Mouse (Mus musculus) lung, postnatal 25 days (tissue): ENCODE measurements around the gene Bmp6.

Source experiments
- DNase-seq: peaks from one replicate; pipeline ENCODE4 v3.0.0; 2022; ENCODE audit warnings: low spot score

The Bmp6 gene

GRCm38 (mm10) chr13:38353420-38354255 lies 8.7 kb downstream of the Bmp6 start:
- DNase-seq, result peak; percentile 37

- no peak for DNase-seq
These were observed 9.4 kb downstream of the Bmp6 start for GRCm38 (mm10) chr13:38354284-38354683.

- no peak for DNase-seq
These were observed 14.1 kb downstream of the Bmp6 start for GRCm38 (mm10) chr13:38359045-38359444.

- no peak for DNase-seq
These were observed 17.8 kb downstream of the Bmp6 start for GRCm38 (mm10) chr13:38362751-38363150.

DNA sequence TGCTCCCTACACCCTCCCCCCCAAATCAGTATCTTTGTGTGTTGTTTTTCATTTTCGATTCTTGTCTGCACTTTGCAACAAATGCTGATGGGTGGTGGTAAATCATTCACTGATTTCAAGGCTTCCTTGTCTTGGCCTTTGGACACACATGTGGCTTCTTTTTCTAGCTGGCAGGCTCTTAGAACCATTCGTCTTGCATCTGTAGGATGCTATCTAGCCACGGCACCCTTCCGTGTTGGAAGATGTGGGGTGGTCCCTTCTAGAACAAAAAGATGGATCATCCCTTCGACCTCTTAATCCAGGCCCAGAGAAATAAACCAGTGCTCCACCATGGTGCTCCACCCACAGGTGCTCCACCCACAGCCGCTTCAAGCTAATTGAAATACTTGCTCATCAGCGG lies 19.0 kb downstream of the Bmp6 start:
- no peak for DNase-seq

DNA sequence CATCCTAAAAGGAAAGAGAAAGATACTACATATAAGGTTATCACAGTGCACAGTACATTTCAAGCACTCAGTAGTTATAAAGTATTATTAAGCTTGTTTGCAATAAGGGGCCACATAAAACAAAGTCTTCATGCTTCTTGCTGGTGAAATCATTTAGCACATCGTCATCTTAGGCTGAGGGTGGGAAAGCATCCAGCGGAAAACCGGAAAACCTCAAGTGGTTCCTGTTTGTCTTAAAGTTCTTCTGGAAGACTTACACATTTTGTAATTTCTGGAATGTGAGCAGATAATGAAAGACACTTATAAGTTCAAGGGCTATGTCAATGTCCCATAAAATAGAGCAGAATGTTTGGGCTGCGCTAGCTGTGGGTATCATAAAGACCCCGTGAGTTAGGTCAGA lies 24.7 kb downstream of the Bmp6 start:
- no peak for DNase-seq

GRCm38 (mm10) chr13:38376071-38376470 lies 31.2 kb downstream of the Bmp6 start:
- DNase-seq, result no peak

DNA sequence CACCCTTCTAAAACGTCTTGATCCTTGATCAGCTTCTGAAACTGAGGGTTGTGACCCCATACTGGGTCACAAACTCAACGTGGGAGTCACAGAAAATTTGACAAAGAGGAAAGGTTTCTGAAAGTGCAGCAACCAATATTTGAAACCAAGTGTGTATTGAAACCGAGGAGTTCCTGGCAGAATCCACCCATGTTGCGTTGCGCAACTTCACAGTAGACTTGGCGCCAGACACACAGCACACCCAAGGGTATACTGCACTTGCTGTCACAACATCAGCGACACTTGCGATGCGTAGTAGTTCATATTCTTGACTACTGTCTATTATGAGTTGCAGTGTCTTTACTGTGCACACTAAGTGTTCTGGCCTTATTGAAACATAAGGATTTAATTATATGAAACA lies 32.4 kb downstream of the Bmp6 start:
- no peak for DNase-seq

DNA sequence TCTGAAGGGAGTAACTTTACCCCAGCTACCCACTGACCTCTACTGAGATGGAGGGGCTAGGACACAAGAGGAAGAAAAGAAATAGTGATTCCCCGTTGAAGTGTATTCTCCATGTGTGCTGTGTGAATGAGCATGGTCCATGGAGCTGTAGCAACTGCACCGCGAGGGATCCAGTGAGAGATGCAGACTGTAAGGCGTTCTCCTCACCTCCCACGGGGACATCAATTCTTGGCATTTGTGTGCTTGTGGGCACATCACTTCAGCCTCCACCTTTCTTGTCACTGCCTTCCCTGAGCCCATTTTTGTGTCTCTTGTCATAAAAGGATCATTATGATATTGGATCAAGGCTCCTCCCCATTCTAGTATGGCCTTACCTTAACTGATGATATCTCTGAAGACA lies 34.9 kb downstream of the Bmp6 start:
- DNase-seq, result no peak

DNA sequence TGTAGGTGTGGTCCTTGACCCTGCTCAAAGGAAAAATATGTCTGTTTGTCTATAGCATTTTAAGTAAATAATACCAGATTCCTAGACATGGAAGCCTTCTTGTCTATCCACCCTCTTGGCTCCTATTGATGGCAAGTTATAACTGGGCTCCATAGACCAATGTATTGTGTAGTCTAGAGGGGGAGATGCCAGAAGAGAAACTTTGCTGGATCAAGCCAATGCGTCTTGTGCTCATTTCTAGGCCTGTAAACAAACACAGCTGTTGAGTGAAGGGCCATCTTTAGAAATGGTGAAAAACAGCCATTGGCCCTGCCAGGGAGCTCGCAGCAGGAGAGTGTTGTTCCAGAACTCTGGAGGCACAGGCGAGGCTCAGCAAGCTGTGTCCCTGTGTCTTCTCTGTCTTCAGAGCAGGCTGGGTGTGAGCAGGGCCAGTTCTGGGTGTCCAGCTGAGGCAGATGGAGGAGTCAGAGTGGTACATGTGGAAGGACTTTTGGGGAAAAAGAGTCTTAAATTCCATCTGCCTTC lies 41.2 kb downstream of the Bmp6 start:
- DNase-seq, result no peak

- DNase-seq, result peak; percentile 27
These were observed 42.6 kb downstream of the Bmp6 start for GRCm38 (mm10) chr13:38387453-38388040.

DNA sequence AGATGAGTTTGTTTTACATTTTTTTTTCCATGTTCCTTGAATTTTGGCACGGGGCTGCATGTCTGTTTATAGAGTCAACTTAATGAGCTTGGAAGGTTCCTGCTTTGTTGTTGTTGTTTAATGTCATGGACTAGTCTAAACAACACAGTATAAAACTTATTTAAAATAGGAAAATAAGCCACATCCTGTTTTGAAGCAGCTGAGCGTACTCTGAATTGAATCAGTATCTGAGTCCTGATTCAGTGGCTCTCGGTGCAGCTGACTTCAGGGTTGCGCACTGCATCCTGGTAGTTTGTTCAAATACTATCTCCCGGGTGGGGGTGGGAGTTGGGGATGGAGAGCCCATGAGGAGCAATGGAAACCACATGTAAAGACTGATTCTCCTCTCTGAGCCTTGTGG lies 48.5 kb downstream of the Bmp6 start:
- no peak for DNase-seq

DNA sequence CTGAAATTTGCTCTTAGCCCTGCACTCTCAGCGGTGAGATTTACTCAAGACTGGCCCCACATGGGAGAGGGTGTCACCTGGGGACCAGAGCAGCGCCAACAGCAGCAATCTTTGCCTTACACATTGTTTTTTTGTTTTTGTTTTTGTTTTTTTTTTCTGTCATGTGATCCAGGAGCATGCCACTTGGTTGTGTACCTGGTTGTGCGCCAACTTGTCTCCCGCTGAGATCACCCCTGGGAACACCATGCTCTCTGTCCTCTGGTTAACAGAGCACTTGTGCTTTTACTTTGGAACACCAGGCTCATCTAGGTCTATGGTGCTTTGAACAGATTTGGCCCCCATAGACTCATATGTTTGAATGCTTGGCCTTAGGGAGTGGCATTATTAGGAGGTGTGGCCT lies 50.1 kb downstream of the Bmp6 start:
- no peak for DNase-seq

GRCm38 (mm10) chr13:38397007-38397545 lies 52.2 kb downstream of the Bmp6 start:
- DNase-seq, result no peak

GRCm38 (mm10) chr13:38398658-38399057 lies 53.8 kb downstream of the Bmp6 start:
- DNase-seq, result peak; percentile 21

- no peak for DNase-seq
These were observed 55.8 kb downstream of the Bmp6 start for GRCm38 (mm10) chr13:38400662-38401061.

- peak; percentile 39 for DNase-seq
These were observed 62.9 kb downstream of the Bmp6 start for GRCm38 (mm10) chr13:38407611-38408315.

GRCm38 (mm10) chr13:38408636-38409035 lies 63.7 kb downstream of the Bmp6 start:
- DNase-seq, result peak; percentile 13

GRCm38 (mm10) chr13:38410322-38410865 lies 65.5 kb downstream of the Bmp6 start:
- DNase-seq, result peak; percentile 71

GRCm38 (mm10) chr13:38419781-38420180 lies 74.9 kb downstream of the Bmp6 start:
- no peak for DNase-seq

- no peak for DNase-seq
These were observed 77.6 kb downstream of the Bmp6 start for GRCm38 (mm10) chr13:38422491-38422890.

DNA sequence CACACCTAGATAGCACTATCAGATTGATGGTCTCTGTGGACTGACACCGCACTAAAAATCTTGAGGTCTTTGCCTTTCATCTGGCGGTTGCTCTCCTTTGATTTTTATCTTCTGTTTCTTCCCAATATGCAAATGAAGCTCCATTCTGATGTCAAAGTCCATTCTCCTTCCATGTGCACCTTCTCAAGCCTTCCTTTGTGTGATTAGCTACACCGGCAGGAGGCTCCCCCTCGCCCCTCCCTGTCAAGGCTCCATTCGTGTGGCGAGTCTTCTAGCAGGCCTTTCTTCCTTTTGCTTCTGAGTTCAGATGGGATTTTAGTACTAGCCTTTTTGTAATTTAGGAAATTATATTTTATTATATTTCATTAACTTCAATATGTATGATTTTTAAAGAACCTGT lies 80.4 kb downstream of the Bmp6 start:
- DNase-seq, result no peak
